Comparison of ENCODE assay signal across 13 mouse cellular contexts in the genomic region with DNA sequence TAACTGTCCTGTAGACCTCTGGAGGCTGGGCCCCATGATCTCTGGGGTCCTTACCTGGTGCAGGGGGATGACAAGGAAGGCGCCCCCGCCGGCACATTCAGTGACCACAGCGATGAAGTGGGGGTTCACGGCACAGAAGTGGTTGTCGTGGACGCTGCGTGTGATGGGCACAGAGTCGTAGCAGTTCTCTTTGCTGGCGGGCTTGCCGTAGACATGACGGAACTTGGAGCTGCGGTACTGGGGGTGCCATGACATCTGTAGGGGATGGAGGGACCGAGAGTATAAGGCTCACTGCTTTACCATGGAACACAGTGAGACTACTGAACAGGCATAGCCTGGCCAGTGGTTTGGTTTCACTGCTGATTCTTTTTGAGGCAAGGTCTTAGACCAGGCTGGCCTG.
"Had no signal": no experiment of that assay in that cellular context is flagged by ENCODE, and none has a peak within 500 bp of the region (broad histone marks: within the 10 kb centered on the region; RNA-seq: fewer than 3 reads in every experiment).

No protein-coding gene starts in this region.

- DNase-seq: kidney, adult 11 months; kidney, adult 9 months; lung, postnatal 14 days; thymus, adult 2 months; thymus, postnatal 25 days had no signal

- H3K9me3 ChIP-seq: limb, embryonic 10.5 days; liver, embryonic 12.5 days; lung, embryonic 15.5 days; midbrain, embryonic 15.5 days; neural tube, embryonic 12.5 days had no signal

- H3K4me1 ChIP-seq: lung, embryonic 15.5 days; neural tube, embryonic 12.5 days had no signal

- H3K4me3 ChIP-seq: left cerebral cortex, adult 2 months; limb, embryonic 10.5 days; liver, embryonic 12.5 days; lung, embryonic 15.5 days; midbrain, embryonic 15.5 days; neural tube, embryonic 12.5 days had no signal

- ATAC-seq: midbrain, embryonic 15.5 days had no signal

- H3K36me3 ChIP-seq: limb, embryonic 10.5 days; liver, embryonic 12.5 days; lung, embryonic 15.5 days; midbrain, embryonic 15.5 days; neural tube, embryonic 12.5 days had no signal

- H3K9ac ChIP-seq: liver, embryonic 12.5 days; lung, embryonic 15.5 days; midbrain, embryonic 15.5 days; neural tube, embryonic 12.5 days had no signal

- H3K4me2 ChIP-seq: lung, embryonic 15.5 days; midbrain, embryonic 11.5 days; midbrain, embryonic 15.5 days; neural tube, embryonic 12.5 days had no signal

- H3K27ac ChIP-seq: kidney, postnatal 0 days; left cerebral cortex, adult 2 months; limb, embryonic 10.5 days; liver, embryonic 12.5 days; lung, embryonic 15.5 days; midbrain, embryonic 15.5 days; neural tube, embryonic 12.5 days had no signal

- H3K27me3 ChIP-seq: liver, embryonic 12.5 days; lung, embryonic 15.5 days; midbrain, embryonic 15.5 days; neural tube, embryonic 12.5 days had no signal
